Mouse (Mus musculus) retina, adult 2 months (tissue): ENCODE measurements around the gene Zfp418.
A peak's percentile ranks its signal among the peaks of the same experiment; 100 is the strongest.
"Not testable (repeated sequence)": the region's sequence is repeated elsewhere in the genome, so short reads cannot be mapped to it uniquely, and the experiment has no call there.

Source experiments
- DNase-seq: peaks from one replicate; pipeline ENCODE4 v3.0.0-alpha.2; 2012; ENCODE audit warnings: low read depth, low spot score

The Zfp418 gene

GRCm38 (mm10) chr7:7171227-7172147, at the start of gene Zfp418:
TSS of gene Zfp418 (plus strand) at chr7:7171330.
- DNase-seq: peak; percentile 64

- no peak for DNase-seq
Measured at GRCm38 (mm10) chr7:7121602-7121980, 49.5 kb upstream of the Zfp418 start.

- not testable (repeated sequence) for DNase-seq
Measured at GRCm38 (mm10) chr7:7130491-7131124, 40.5 kb upstream of the Zfp418 start.

- DNase-seq: no peak
Measured at GRCm38 (mm10) chr7:7132751-7133150, 38.4 kb upstream of the Zfp418 start.

- peak; percentile 50 for DNase-seq
Measured at GRCm38 (mm10) chr7:7136379-7136866, 34.7 kb upstream of the Zfp418 start, which contains the start of gene Zfp773. TSS of gene Zfp773 (minus strand) at chr7:7136755.

- DNase-seq: no peak
Measured at GRCm38 (mm10) chr7:7144215-7144614, 26.9 kb upstream of the Zfp418 start.

- no peak for DNase-seq
Measured at GRCm38 (mm10) chr7:7145991-7146608, 25.0 kb upstream of the Zfp418 start.

- DNase-seq: no peak
Measured at GRCm38 (mm10) chr7:7185897-7186296, 14.8 kb downstream of the Zfp418 start.

- DNase-seq: no peak
Measured at GRCm38 (mm10) chr7:7187417-7188190, 16.5 kb downstream of the Zfp418 start.

GRCm38 (mm10) chr7:7188191-7188942, 17.2 kb downstream of the Zfp418 start:
- DNase-seq: peak; percentile 49

- not testable (repeated sequence) for DNase-seq
Measured at GRCm38 (mm10) chr7:7209313-7210151, 38.4 kb downstream of the Zfp418 start, which contains the start of gene Zfp772. TSS of gene Zfp772 (minus strand) at chr7:7209998.
